Mouse (Mus musculus) small intestine, adult 2 months (tissue): ENCODE data around the gene Sema4c. TPM values are rescaled to one million over a fixed set of nuclear protein-coding genes. Genes with fewer than 3 reads are reported as not detected.
A peak's percentile ranks its signal among the peaks of the same experiment; 100 is the strongest.

ENCODE experiments used
- H3K27ac ChIP-seq: fragments of 200-500 bp; 2 replicates; pipeline ENCODE4 v1.5.1; 2012; ENCODE audit warnings: low read depth, low read length, control low read depth, inconsistent platforms; ENCODE audit not compliant: insufficient read depth
- H3K27me3 ChIP-seq: fragments of 200-500 bp; 2 replicates; pipeline ENCODE4 v1.6.1; 2012; ENCODE audit warnings: mild to moderate bottlenecking, moderate library complexity, low read length, inconsistent platforms; ENCODE audit not compliant: control insufficient read depth, insufficient read depth
- H3K36me3 ChIP-seq: fragments of 200-500 bp; 2 replicates; pipeline ENCODE4 v1.6.1; 2012; ENCODE audit warnings: mild to moderate bottlenecking, low read length, control low read depth, inconsistent platforms; ENCODE audit not compliant: control insufficient read depth, insufficient read depth
- H3K4me1 ChIP-seq: fragments of 200-500 bp; 2 replicates; pipeline ENCODE4 v1.6.1; 2012; ENCODE audit warnings: low read length, inconsistent platforms, mixed read lengths; ENCODE audit not compliant: control insufficient read depth, insufficient read depth, insufficient read length
- H3K4me3 ChIP-seq: fragments of 200-500 bp; 2 replicates; pipeline ENCODE4 v1.5.1; 2012; ENCODE audit warnings: low read depth, mild to moderate bottlenecking, control low read depth, inconsistent platforms, low read length, moderate library complexity
- CTCF ChIP-seq: fragments of 200-500 bp; IDR thresholded peaks from 2 replicates; pipeline ENCODE4 v1.5.1; 2012; ENCODE audit warnings: low read depth, mild to moderate bottlenecking, control low read depth, inconsistent platforms, low read length, moderate library complexity, mixed read lengths; ENCODE audit not compliant: insufficient replicate concordance, insufficient read length; ENCODE audit errors: extremely low read depth
- POLR2A ChIP-seq: fragments of 200-500 bp; IDR thresholded peaks from 2 replicates; pipeline ENCODE4 v1.6.1; 2012; ENCODE audit warnings: low read depth, mild to moderate bottlenecking, control low read depth, inconsistent platforms, low read length, moderate library complexity
- WGBS: fragments of 180-500 bp; shearing (Covaris S2); methylation state at CpG from one replicate; pipeline ENCODE4 v1.1.7; 2018; 5-methylcytosine and 5-hydroxymethylcytosine counted together
- polyA plus RNA-seq: library from polyadenylated mRNA; depleted of rRNA; stranded (reverse); fragments of >200 nt; gene quantifications from 2 replicates; pipeline ENCODE4 v1.2.3, GENCODE M21; 2012

The Sema4c gene
- polyA plus RNA-seq, 1 experiment = 6.0 TPM

- Histone ChIP-seq H3K27me3 (0 out of 2 replicates have a peak, but pooled peaks cover 6% of the 10 kb centered on the region), H3K4me1 (peaks cover 8% of the 10 kb centered on the region), H3K27ac (no peak overlapping the region), H3K36me3 (no peaks in the 10 kb centered on the region), H3K4me3 (no peak overlapping the region)
- TF ChIP-seq CTCF = no peak
- TF ChIP-seq POLR2A = no peak
- 82% methylated on average over 4 of the region's 4 CpGs for WGBS
Measured at GRCm38 (mm10) chr1:36562388-36562787, 4.2 kb upstream of the Sema4c start.

GRCm38 (mm10) chr1:36560903-36561302 is 2.8 kb upstream of the Sema4c start:
- H3K36me3 ChIP-seq = no peaks in the 10 kb centered on the region
- no peak for TF ChIP-seq CTCF
- TF ChIP-seq POLR2A = no peak
- H3K4me3 ChIP-seq = no peak overlapping the region
- 85% methylated on average over 6 of the region's 6 CpGs for WGBS
- peaks cover 12% of the 10 kb centered on the region for H3K27me3 ChIP-seq
- no peak overlapping the region for H3K27ac ChIP-seq
- peaks cover 12% of the 10 kb centered on the region for H3K4me1 ChIP-seq

GRCm38 (mm10) chr1:36559888-36560287 is 1.7 kb upstream of the Sema4c start:
- no peak for TF ChIP-seq POLR2A
- no peak for TF ChIP-seq CTCF
- Histone ChIP-seq H3K36me3 (no peaks in the 10 kb centered on the region), H3K4me1 (peaks cover 12% of the 10 kb centered on the region), H3K4me3 (no peak overlapping the region), H3K27me3 (peaks cover 12% of the 10 kb centered on the region), H3K27ac (no peak overlapping the region)
- WGBS = 78% methylated on average over 5 of the region's 5 CpGs

GRCm38 (mm10) chr1:36559256-36559655 is 1.1 kb upstream of the Sema4c start:
- Histone ChIP-seq H3K36me3 (no peaks in the 10 kb centered on the region), H3K4me1 (peaks cover 11% of the 10 kb centered on the region), H3K27ac (no peak overlapping the region), H3K4me3 (no peak overlapping the region), H3K27me3 (peaks cover 12% of the 10 kb centered on the region)
- TF ChIP-seq CTCF = no peak
- no peak for TF ChIP-seq POLR2A
- 59% methylated on average over 4 of the region's 4 CpGs for WGBS

GRCm38 (mm10) chr1:36557457-36558011 is 615 bp downstream of the Sema4c start:
- Histone ChIP-seq H3K4me3 (peak overlapping the region; percentile 73), H3K4me1 (peaks cover 5% of the 10 kb centered on the region; the same call in 1 of the 2 replicates), H3K27ac (peak overlapping the region; percentile 73), H3K36me3 (no peaks in the 10 kb centered on the region; the same call in 1 of the 2 replicates), H3K27me3 (peaks cover 12% of the 10 kb centered on the region)
- under 1% methylated on average over 48 of the region's 48 CpGs for WGBS
- TF ChIP-seq POLR2A (no peak), CTCF (no peak)

GRCm38 (mm10) chr1:36556553-36557456 is 1.3 kb downstream of the Sema4c start:
- under 1% methylated on average over 52 of the region's 52 CpGs for WGBS
- Histone ChIP-seq H3K36me3 (peaks cover 3% of the 10 kb centered on the region; the same call in 1 of the 2 replicates), H3K4me3 (peak overlapping the region; percentile 73), H3K4me1 (peaks cover 5% of the 10 kb centered on the region; the same call in 1 of the 2 replicates), H3K27me3 (peaks cover 12% of the 10 kb centered on the region), H3K27ac (peak overlapping the region; percentile 73)
- TF ChIP-seq CTCF = peak; percentile 73; the same call in 1 of the 2 replicates
- TF ChIP-seq POLR2A = peak; percentile 55

GRCm38 (mm10) chr1:36555798-36556395 is 2.3 kb downstream of the Sema4c start:
- peaks cover 12% of the 10 kb centered on the region for H3K27me3 ChIP-seq
- peak overlapping the region; percentile 73 for H3K4me3 ChIP-seq
- 47% methylated on average over 8 of the region's 8 CpGs for WGBS
- H3K36me3 ChIP-seq = peaks cover 3% of the 10 kb centered on the region; the same call in 1 of the 2 replicates
- H3K4me1 ChIP-seq = peaks cover 5% of the 10 kb centered on the region; the same call in 1 of the 2 replicates
- no peak for TF ChIP-seq POLR2A
- no peak for TF ChIP-seq CTCF
- H3K27ac ChIP-seq = peak overlapping the region; percentile 31; the same call in 1 of the 2 replicates
